Mouse (Mus musculus): Measurements from ENCODE around the gene Slc47a1.

- TF ChIP-seq POLR2A (IDR thresholded peaks at IDR 0.05; ENCODE audit: borderline replicate concordance, extremely low read depth, insufficient read depth, insufficient read length, poor library complexity, severe bottlenecking) (no peak), CTCF (IDR thresholded peaks at IDR 0.05; ENCODE audit: borderline replicate concordance, extremely low read depth, insufficient read depth, insufficient read length) (no peak)
Observed at GRCm38 (mm10) chr11:61296556-61296955, 81.6 kb downstream of the Slc47a1 start.

Data from brain, embryonic 14.5 days (tissue).